Mouse (Mus musculus) heart, postnatal 0 days (tissue): ENCODE measurements at regions not wholly inside any gene's neighbourhood (a gene's known extent, or its start where the extent isn't known, plus 50 kb on each side); places are given as distances from the start of the nearest gene placed in this dataset.

Experiments used
- ATAC-seq: fragments of 200-750 bp; cut with Nextera tagmentation; 2 replicates; pipeline ENCODE4 v1.8.0; 2017; ENCODE audit warnings: low read depth, moderate number of reproducible peaks, moderate library complexity; ENCODE audit not compliant: insufficient read depth
- DNase-seq: peaks from one replicate; pipeline ENCODE4 v3.0.0-alpha.2; 2016; ENCODE audit warnings: low spot score
- H3K27ac ChIP-seq: fragments of 300-500 bp; sonication (generic); 2 replicates; pipeline ENCODE4 v1.5.1; 2014; ENCODE audit warnings: low read depth, mild to moderate bottlenecking
- H3K27me3 ChIP-seq: fragments of 300-500 bp; sonication (generic); 2 replicates; pipeline ENCODE4 v1.6.1; 2014; ENCODE audit warnings: low read length, mixed read lengths; ENCODE audit not compliant: control insufficient read depth, insufficient read depth
- H3K36me3 ChIP-seq: fragments of 300-500 bp; sonication (generic); replicated peaks from 2 replicates; pipeline ENCODE4 v1.6.1; 2014; ENCODE audit warnings: low read length, mixed read lengths; ENCODE audit not compliant: control insufficient read depth, insufficient read depth
- H3K4me1 ChIP-seq: fragments of 300-500 bp; sonication (generic); 2 replicates; pipeline ENCODE4 v1.6.1; 2014; ENCODE audit warnings: antibody characterized with exemption; ENCODE audit not compliant: control insufficient read depth, insufficient read depth
- H3K4me2 ChIP-seq: fragments of 300-500 bp; sonication (generic); 2 replicates; pipeline ENCODE4 v1.6.1; 2014; ENCODE audit warnings: low read depth, mild to moderate bottlenecking, low read length, moderate library complexity
- H3K4me3 ChIP-seq: fragments of 300-500 bp; sonication (generic); 2 replicates; pipeline ENCODE4 v1.5.1; 2014; ENCODE audit warnings: low read depth, low read length
- H3K9ac ChIP-seq: fragments of 300-500 bp; sonication (generic); replicated peaks from 2 replicates; pipeline ENCODE4 v1.6.1; 2014; ENCODE audit warnings: low read depth, low read length, mixed read lengths
- H3K9me3 ChIP-seq: fragments of 300-500 bp; sonication (generic); replicated peaks from 2 replicates; pipeline ENCODE4 v1.6.1; 2016; ENCODE audit warnings: low read length; ENCODE audit not compliant: control insufficient read depth
- CTCF ChIP-seq: IDR thresholded peaks from 2 replicates; pipeline ENCODE4 v1.5.1; 2016; ENCODE audit warnings: antibody characterized with exemption, control low read depth, low read depth
- EP300 ChIP-seq: IDR thresholded peaks from 2 replicates; pipeline ENCODE4 v1.6.1; 2016; ENCODE audit warnings: antibody characterized with exemption, low read depth
- WGBS: fragments of 180-500 bp; shearing (Covaris S2); extraction: QIAGEN DNeasy Blood & Tissue Kit; methylation state at CpG from one replicate; pipeline ENCODE4 v1.1.7; 2014; 5-methylcytosine and 5-hydroxymethylcytosine counted together

DNA sequence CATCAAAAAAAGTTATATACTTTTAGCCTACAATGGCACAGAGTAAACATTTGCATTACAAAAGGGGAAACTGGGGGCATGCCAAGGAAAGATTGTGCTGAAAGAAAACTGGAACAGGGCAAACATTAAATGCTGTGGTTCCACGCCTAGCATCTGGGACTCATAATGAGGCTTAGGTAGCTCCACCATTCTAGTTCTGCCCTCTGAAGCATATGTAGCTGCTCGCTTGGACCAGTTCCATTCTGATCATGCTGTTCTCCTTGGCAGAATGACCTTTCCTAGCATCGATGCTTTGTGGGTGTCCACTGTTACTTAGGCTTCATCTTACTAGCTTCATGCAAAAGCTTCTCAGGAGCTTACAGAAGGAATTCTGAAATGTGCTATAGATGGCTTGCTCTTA is 276.3 kb downstream of the C1d start:
- Histone ChIP-seq H3K9me3 (no peaks in the 10 kb centered on the region), H3K4me1 (no peaks in the 10 kb centered on the region), H3K27me3 (no peaks in the 10 kb centered on the region), H3K4me3 (no peak overlapping the region), H3K4me2 (no peak overlapping the region), H3K9ac (no peak overlapping the region), H3K36me3 (no peaks in the 10 kb centered on the region), H3K27ac (no peak overlapping the region)
- WGBS = 67% methylated on average over 3 of the region's 3 CpGs
- DNase-seq = no peak
- TF ChIP-seq EP300 (no peak), CTCF (no peak)
- no peak for ATAC-seq

DNA sequence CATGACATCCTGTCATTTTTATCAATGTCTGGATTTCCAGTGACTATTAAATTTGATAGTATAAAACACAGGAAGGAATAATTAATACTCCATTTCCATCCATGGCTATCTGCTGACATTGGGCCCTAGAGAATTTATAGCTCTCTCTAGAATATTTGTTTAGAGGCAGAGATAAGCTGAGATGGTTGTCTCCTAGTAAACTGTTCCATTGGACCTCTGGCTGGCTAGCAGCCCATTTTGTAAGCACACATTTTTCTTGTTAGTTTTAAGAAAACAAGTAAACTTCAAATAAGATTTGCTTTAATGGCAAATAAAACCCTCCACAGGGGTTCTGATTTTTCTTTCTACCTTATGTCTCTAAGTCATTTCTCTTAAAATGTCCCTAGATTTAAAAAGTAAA is 288.9 kb downstream of the C1d start:
- Histone ChIP-seq H3K9ac (no peak overlapping the region), H3K27ac (no peak overlapping the region), H3K36me3 (no peaks in the 10 kb centered on the region), H3K4me2 (no peak overlapping the region), H3K9me3 (no peaks in the 10 kb centered on the region), H3K4me3 (no peak overlapping the region), H3K4me1 (no peaks in the 10 kb centered on the region), H3K27me3 (no peaks in the 10 kb centered on the region)
- no peak for ATAC-seq
- no peak for DNase-seq
- no peak for TF ChIP-seq EP300
- TF ChIP-seq CTCF = no peak

- Histone ChIP-seq H3K9ac (no peak overlapping the region), H3K4me3 (no peak overlapping the region), H3K4me1 (no peaks in the 10 kb centered on the region), H3K9me3 (no peaks in the 10 kb centered on the region), H3K27ac (no peak overlapping the region), H3K4me2 (no peak overlapping the region), H3K27me3 (no peaks in the 10 kb centered on the region), H3K36me3 (no peaks in the 10 kb centered on the region)
- no peak for ATAC-seq
- WGBS = 81% methylated on average over 5 of the region's 5 CpGs
- TF ChIP-seq EP300 = no peak
- no peak for TF ChIP-seq CTCF
- no peak for DNase-seq
Measured at GRCm38 (mm10) chr11:17549148-17549547, 291.8 kb downstream of the C1d start.

GRCm38 (mm10) chr11:17555276-17555675 is 297.9 kb downstream of the C1d start:
- Histone ChIP-seq H3K4me1 (no peaks in the 10 kb centered on the region), H3K9me3 (0 out of 2 replicates have a peak, but pooled peaks cover 4% of the 10 kb centered on the region), H3K27ac (no peak overlapping the region), H3K4me3 (no peak overlapping the region), H3K27me3 (no peaks in the 10 kb centered on the region), H3K4me2 (no peak overlapping the region), H3K36me3 (no peaks in the 10 kb centered on the region), H3K9ac (no peak overlapping the region)
- TF ChIP-seq EP300 (no peak), CTCF (no peak)
- ATAC-seq = no peak
- WGBS = 44% methylated on average over 3 of the region's 3 CpGs
- no peak for DNase-seq

DNA sequence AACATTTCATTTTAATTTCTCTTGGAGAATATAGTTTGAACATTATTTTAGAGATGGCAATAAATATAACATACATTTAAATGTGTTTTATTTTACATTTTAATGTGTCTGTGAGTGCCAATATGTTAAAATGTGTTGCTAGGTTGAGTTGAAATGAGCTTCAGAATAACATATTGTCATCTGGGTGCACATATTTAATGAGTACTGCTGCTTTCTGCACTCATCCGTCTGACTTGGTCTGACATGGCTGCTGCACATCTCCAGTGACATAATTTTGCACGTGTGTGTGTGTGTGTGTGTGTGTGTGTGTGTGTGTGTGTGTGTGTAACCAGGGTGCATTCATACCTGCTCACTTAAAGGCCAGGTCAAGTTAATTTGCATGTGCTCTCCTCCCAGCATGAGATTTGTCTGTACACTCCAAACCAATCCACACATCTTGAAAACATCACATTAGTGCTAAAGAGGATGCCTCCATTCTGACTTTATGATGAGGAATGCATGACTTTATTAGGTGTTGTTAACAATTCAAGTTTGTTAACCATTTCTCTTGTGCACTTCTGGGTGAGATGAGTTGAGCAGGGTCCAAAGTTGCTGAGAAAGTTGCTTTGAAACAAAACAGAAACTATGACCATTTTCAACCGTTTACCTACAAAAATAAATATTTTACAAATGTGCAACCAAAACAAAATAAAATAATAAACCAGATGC is 334.6 kb downstream of the C1d start:
- TF ChIP-seq EP300 (no peak), CTCF (no peak)
- ATAC-seq = no peak
- Histone ChIP-seq H3K9ac (no peak overlapping the region), H3K27me3 (no peaks in the 10 kb centered on the region), H3K9me3 (no peaks in the 10 kb centered on the region), H3K36me3 (no peaks in the 10 kb centered on the region), H3K4me1 (no peaks in the 10 kb centered on the region), H3K27ac (no peak overlapping the region), H3K4me2 (no peak overlapping the region), H3K4me3 (no peak overlapping the region)
- no peak for DNase-seq
- 57% methylated on average over 3 of the region's 3 CpGs for WGBS

DNA sequence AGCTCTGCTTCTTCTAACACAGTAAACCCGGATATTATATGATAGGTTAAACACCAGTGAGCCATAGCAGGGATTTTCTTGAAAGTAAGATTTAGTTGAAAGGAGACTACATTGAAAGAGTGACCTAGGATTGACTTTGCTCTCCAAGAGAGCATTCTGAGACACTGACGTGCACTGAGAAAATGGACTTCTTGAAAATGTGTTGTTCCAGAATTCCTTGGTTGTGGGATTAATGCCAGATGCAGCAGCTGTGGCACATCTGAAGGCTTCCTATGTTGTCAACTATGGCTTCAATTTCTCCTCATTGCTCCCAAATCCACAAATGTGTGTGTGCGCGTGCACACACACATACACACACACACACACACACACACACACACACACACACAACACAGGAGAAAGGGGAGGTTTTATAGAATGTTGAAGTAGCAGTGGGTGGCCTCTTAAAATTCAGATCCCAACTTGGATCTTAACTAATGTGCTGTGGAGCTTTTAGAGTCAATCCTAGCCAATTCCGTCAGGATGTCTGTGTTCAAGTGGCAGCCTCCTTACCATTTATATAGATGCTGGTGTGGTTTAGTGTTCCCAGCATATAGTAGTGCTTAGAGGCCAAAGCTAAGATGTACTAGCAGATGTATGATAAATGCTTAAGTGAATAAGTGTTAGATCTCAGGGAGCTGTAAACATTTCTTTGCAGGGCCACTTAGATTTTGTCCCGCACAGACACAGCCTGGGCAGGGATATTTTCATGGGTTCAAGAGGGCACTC is 346.5 kb downstream of the C1d start:
- H3K27me3 ChIP-seq = no peaks in the 10 kb centered on the region
- H3K9me3 ChIP-seq = no peaks in the 10 kb centered on the region
- TF ChIP-seq CTCF (no peak), EP300 (no peak)
- H3K27ac ChIP-seq = no peak overlapping the region
- peak; percentile 11 for DNase-seq
- H3K9ac ChIP-seq = no peak overlapping the region
- H3K36me3 ChIP-seq = no peaks in the 10 kb centered on the region
- H3K4me2 ChIP-seq = no peak overlapping the region
- H3K4me3 ChIP-seq = no peak overlapping the region
- ATAC-seq = no peak
- WGBS = 69% methylated on average over 6 of the region's 6 CpGs
- no peaks in the 10 kb centered on the region for H3K4me1 ChIP-seq
